In the genomic region with DNA sequence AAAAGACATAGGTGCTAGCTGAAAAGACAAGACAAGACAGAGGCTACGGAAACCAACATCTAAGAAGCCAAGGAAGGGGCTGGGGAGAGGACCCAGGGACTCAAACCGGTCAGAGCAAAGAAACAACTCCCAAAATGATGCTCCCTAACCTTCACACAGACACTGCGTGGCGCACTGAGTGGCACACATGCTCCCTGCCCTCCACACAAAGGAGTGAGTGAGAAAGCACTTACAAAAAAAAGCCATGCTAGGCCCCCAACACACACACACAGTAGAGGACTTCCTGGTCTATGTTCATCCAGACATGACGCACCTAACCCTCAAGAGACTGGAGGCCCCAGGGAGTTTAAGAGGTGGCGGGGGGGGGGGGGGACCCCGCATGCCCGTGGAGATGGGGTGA, we compare ENCODE assay signal across 31 mouse cellular contexts. TPM values are rescaled to one million over a fixed set of nuclear protein-coding genes. Genes with fewer than 3 reads are reported as not detected.
DNase-seq lines count a peak whose midpoint lies in the region; ATAC-seq and TF ChIP-seq lines count a peak whose summit lies in the region.
"Had no signal": no experiment of that assay in that cellular context is flagged by ENCODE, and none has a peak within 500 bp of the region (broad histone marks: within the 10 kb centered on the region; RNA-seq: fewer than 3 reads in every experiment).

No protein-coding gene starts in this region.

- 90% methylated on average over 8 of the region's 8 CpGs for WGBS in forebrain, embryonic 12.5 days
- 85% methylated on average over 8 of the region's 8 CpGs for WGBS in forebrain, embryonic 14.5 days
- WGBS in spleen, adult 2 months = 32% methylated on average over 8 of the region's 8 CpGs

- no peak; the same call in 1 of the 2 replicates for TF ChIP-seq POLR2A in spleen, adult 2 months (IDR thresholded peaks at IDR 0.05; ENCODE audit: low read depth, low read length)

- no peak for TF ChIP-seq CTCF in spleen, adult 2 months (IDR thresholded peaks at IDR 0.05; ENCODE audit: extremely low read depth, insufficient read depth, insufficient read length, insufficient replicate concordance)

- peaks cover 18% of the 10 kb centered on the region for H3K4me1 ChIP-seq in forebrain, embryonic 12.5 days
- H3K4me1 ChIP-seq in forebrain, embryonic 14.5 days (ENCODE audit: control insufficient read depth, insufficient read depth, low read length) = 0 out of 2 replicates have a peak, but pooled peaks cover 2% of the 10 kb centered on the region
- peaks cover 27% of the 10 kb centered on the region for H3K4me1 ChIP-seq in spleen, adult 2 months (ENCODE audit: control insufficient read depth, insufficient read depth, insufficient read length)

- peaks cover 24% of the 10 kb centered on the region for H3K36me3 ChIP-seq in forebrain, embryonic 12.5 days (replicated peaks)
- H3K36me3 ChIP-seq in forebrain, embryonic 14.5 days (ENCODE audit: control insufficient read depth, insufficient read depth, low read length) = peaks cover 20% of the 10 kb centered on the region
- peaks cover 3% of the 10 kb centered on the region for H3K36me3 ChIP-seq in spleen, adult 2 months (ENCODE audit: control insufficient read depth, insufficient read depth, low read length)

- 0 out of 2 replicates have a peak overlapping the region, but pooled peaks have one; percentile 19 for H3K27ac ChIP-seq in forebrain, embryonic 12.5 days
- H3K27ac ChIP-seq in forebrain, embryonic 14.5 days (ENCODE audit: low read depth, low read length) = no peak overlapping the region
- peak overlapping the region; percentile 97 for H3K27ac ChIP-seq in spleen, adult 2 months (ENCODE audit: insufficient read depth, low read length)
- H3K27ac ChIP-seq: heart, embryonic 13.5 days; hindbrain, embryonic 10.5 days; hindbrain, embryonic 15.5 days; liver, embryonic 14.5 days; stomach, postnatal 0 days had no signal

- H3K9me3 ChIP-seq in forebrain, embryonic 12.5 days = no peaks in the 10 kb centered on the region
- H3K9me3 ChIP-seq in forebrain, embryonic 14.5 days (replicated peaks; ENCODE audit: control insufficient read depth, low read length) = no peaks in the 10 kb centered on the region
- H3K9me3 ChIP-seq: heart, embryonic 13.5 days; hindbrain, embryonic 10.5 days; hindbrain, embryonic 15.5 days; neural tube, embryonic 15.5 days had no signal

- H3K4me2 ChIP-seq in forebrain, embryonic 12.5 days = no peak overlapping the region
- H3K4me2 ChIP-seq in forebrain, embryonic 14.5 days (ENCODE audit: low read length) = no peak overlapping the region
- H3K4me2 ChIP-seq: heart, embryonic 13.5 days; hindbrain, embryonic 15.5 days; neural tube, embryonic 15.5 days had no signal

- no peak overlapping the region for H3K9ac ChIP-seq in forebrain, embryonic 12.5 days
- H3K9ac ChIP-seq in forebrain, embryonic 14.5 days (ENCODE audit: low read length) = no peak overlapping the region
- H3K9ac ChIP-seq: heart, embryonic 13.5 days; hindbrain, embryonic 15.5 days; liver, embryonic 14.5 days; neural tube, embryonic 15.5 days had no signal

- ATAC-seq in forebrain, embryonic 12.5 days (ENCODE audit: low FRiP score) = no peak
- no peak for ATAC-seq in forebrain, embryonic 14.5 days
- ATAC-seq: Patski had no signal

- H3K4me3 ChIP-seq in forebrain, embryonic 12.5 days (replicated peaks) = no peak overlapping the region
- no peak overlapping the region for H3K4me3 ChIP-seq in forebrain, embryonic 14.5 days (ENCODE audit: low read depth, low read length)
- H3K4me3 ChIP-seq in spleen, adult 2 months (ENCODE audit: extremely low read depth, insufficient read depth, insufficient read length) = peak overlapping the region; percentile 31; the same call in 1 of the 2 replicates
- H3K4me3 ChIP-seq: erythroblast, embryonic 14.5 days; heart, embryonic 13.5 days; hindbrain, embryonic 10.5 days; hindbrain, embryonic 15.5 days; neural tube, embryonic 15.5 days had no signal

- DNase-seq in forebrain, embryonic 14.5 days (ENCODE audit: low spot score) = no peak
- DNase-seq in spleen, adult 2 months (ENCODE audit: low read depth in 1 of 2, low spot score in 2 of 2) = peak in 1 of 2 experiments; percentile 34
- DNase-seq in spleen, postnatal 10 days (ENCODE audit: low spot score in 2 of 2) = no peak
- peak; percentile 56 to 64 for DNase-seq in B cell, adult 2 months
- peak; percentile 49 for DNase-seq in naive thymus-derived CD4-positive, alpha-beta T cell, adult 2 months (ENCODE audit: low read depth)
- DNase-seq in gastrocnemius, postnatal 4 days (ENCODE audit: low spot score in 2 of 2) = no peak
- DNase-seq in embryo, embryonic 10 days (ENCODE audit: low spot score) = no peak
- DNase-seq: adrenal gland, postnatal 14 days; cerebellum, adult 11-12 months; cerebellum, adult 9-11 months; gastrocnemius, postnatal 14 days; heart, adult 18-20 months; heart, postnatal 10 days; kidney, adult 18-20 months; kidney, postnatal 4 days; liver; lung, adult 2 months; lung, postnatal 14 days; midbrain, embryonic 14.5 days; retina, postnatal 1 day; right cerebral cortex, postnatal 14 days; thymus, adult 18-20 months had no signal

- H3K27me3 ChIP-seq in forebrain, embryonic 12.5 days = no peaks in the 10 kb centered on the region
- H3K27me3 ChIP-seq in forebrain, embryonic 14.5 days (replicated peaks; ENCODE audit: control insufficient read depth, insufficient read depth, low read length) = no peaks in the 10 kb centered on the region
- H3K27me3 ChIP-seq in spleen, adult 2 months (ENCODE audit: control insufficient read depth, insufficient read depth, low read length) = no peaks in the 10 kb centered on the region
- H3K27me3 ChIP-seq: heart, embryonic 13.5 days; hindbrain, embryonic 15.5 days; neural tube, embryonic 15.5 days; Patski had no signal

RNA-seq across cellular contexts. Expression of gene Bptf, which starts 25.5 kb away (rescaled TPM):
- polyA plus RNA-seq in forebrain, embryonic 12.5 days (2016; fragmentation: Nextera tagmentation; extraction: Ambion mirVana) = 43.3 and 48.3 TPM in 2 replicates
- polyA plus RNA-seq in forebrain, embryonic 14.5 days (2014; fragmentation: Nextera tagmentation; extraction: Ambion mirVana) = 32.9 and 35.4 TPM in 2 replicates
- 26.5 and 27.3 TPM in 2 replicates for polyA plus RNA-seq in spleen, adult 2 months (2012; rRNA removed)
- 10 to 100 TPM; 41.5 to 45.7 TPM for total RNA-seq in gastrocnemius, postnatal 4 days (2021)

Comparison
In these comparisons a context has a peak if more than half of its experiments do, and no peak if none do; other contexts are left out.
1. DNase-seq: peak in B cell, adult 2 months (2 of 2) and naive thymus-derived CD4-positive, alpha-beta T cell, adult 2 months (single experiment); none in forebrain, embryonic 14.5 days (single experiment), spleen, postnatal 10 days (0 of 2), gastrocnemius, postnatal 4 days (0 of 2) and embryo, embryonic 10 days (single experiment).